ENCODE assay signal across 19 mouse cellular contexts in the genomic region with DNA sequence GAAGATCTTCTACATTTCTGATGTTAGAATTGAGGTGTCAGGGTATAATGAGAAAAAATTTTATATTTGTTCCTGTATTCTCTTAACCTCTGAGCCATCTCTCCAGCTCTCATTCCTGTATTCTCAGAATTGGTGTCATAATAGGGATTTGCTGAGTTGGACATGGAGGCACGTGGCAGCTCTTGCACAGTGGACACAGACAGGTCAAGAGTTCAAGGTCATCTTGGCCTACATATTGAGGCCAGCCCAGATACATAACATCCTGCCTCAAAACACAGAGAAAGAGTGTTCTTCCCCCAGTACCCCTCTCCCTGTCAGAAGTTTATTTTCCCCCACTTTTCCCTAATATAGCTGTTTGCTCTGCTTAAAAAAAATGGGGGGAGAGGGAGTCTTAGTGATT.
"Had no signal": no experiment of that assay in that cellular context is flagged by ENCODE, and none has a peak within 500 bp of the region (broad histone marks: within the 10 kb centered on the region; RNA-seq: fewer than 3 reads in every experiment).

No protein-coding gene starts in this region.

- H3K4me3 ChIP-seq: midbrain, embryonic 10.5 days; midbrain, embryonic 12.5 days; myocyte; neural tube, embryonic 13.5 days; neural tube, embryonic 15.5 days; stomach, embryonic 15.5 days had no signal

- H3K36me3 ChIP-seq: midbrain, embryonic 12.5 days; neural tube, embryonic 13.5 days; neural tube, embryonic 15.5 days; stomach, embryonic 15.5 days had no signal

- H3K9ac ChIP-seq: lung, embryonic 14.5 days; midbrain, embryonic 12.5 days; neural tube, embryonic 13.5 days; neural tube, embryonic 15.5 days; stomach, embryonic 15.5 days had no signal

- ATAC-seq: midbrain, embryonic 16.5 days had no signal

- H3K9me3 ChIP-seq: midbrain, embryonic 10.5 days; midbrain, embryonic 12.5 days; neural tube, embryonic 13.5 days; neural tube, embryonic 15.5 days; stomach, embryonic 15.5 days had no signal

- H3K27ac ChIP-seq: midbrain, embryonic 10.5 days; midbrain, embryonic 12.5 days; neural tube, embryonic 13.5 days; neural tube, embryonic 15.5 days; stomach, embryonic 15.5 days; stomach, postnatal 0 days had no signal

- DNase-seq: lung, adult 18-20 months; lung, embryonic 14.5 days; lung, postnatal 10 days; lung, postnatal 4 days; midbrain, embryonic 14.5 days; retina, postnatal 1 day; right cerebral cortex, adult 18-20 months; right cerebral cortex, postnatal 25 days; thymus, adult 2 months; thymus, postnatal 25 days; thymus, postnatal 4 days had no signal

- H3K27me3 ChIP-seq: midbrain, embryonic 12.5 days; neural tube, embryonic 13.5 days; neural tube, embryonic 15.5 days; stomach, embryonic 15.5 days had no signal

- H3K4me2 ChIP-seq: lung, embryonic 14.5 days; midbrain, embryonic 12.5 days; neural tube, embryonic 13.5 days; neural tube, embryonic 15.5 days; stomach, embryonic 15.5 days had no signal
